Mouse (Mus musculus): ENCODE data around the gene Erc2. TPM values are rescaled to one million over a fixed set of nuclear protein-coding genes. Genes with fewer than 3 reads are reported as not detected.

Gene Erc2
- polyA plus RNA-seq, 1 experiment from 2014 or later = 1.9 TPM

GRCm38 (mm10) chr14:28051646-28052045 lies 429.4 kb downstream of the Erc2 start:
- whole genome bisulfite sequencing (ENCODE audit: insufficient replicate concordance) = 71% methylated on average over 5 of the region's 5 CpGs
- Histone ChIP-seq H3K4me1 (ENCODE audit: insufficient read depth) (no peaks in the 10 kb centered on the region), H3K9ac (replicated peaks) (no peak overlapping the region), H3K27me3 (ENCODE audit: insufficient read depth, low read length) (no peaks in the 10 kb centered on the region), H3K4me2 (ENCODE audit: low read depth, low read length) (no peak overlapping the region), H3K27ac (ENCODE audit: low read depth) (no peak overlapping the region), H3K4me3 (ENCODE audit: low read depth, low read length) (no peak overlapping the region), H3K9me3 (ENCODE audit: low read length) (no peaks in the 10 kb centered on the region), H3K36me3 (replicated peaks; ENCODE audit: insufficient read depth, low read length) (no peaks in the 10 kb centered on the region)
- DNase-seq (no peak), ATAC-seq (no peak)
- TF ChIP-seq CTCF (IDR thresholded peaks at IDR 0.05; ENCODE audit: low read depth) (no peak), EP300 (IDR thresholded peaks at IDR 0.05; ENCODE audit: low read depth) (no peak)

DNA sequence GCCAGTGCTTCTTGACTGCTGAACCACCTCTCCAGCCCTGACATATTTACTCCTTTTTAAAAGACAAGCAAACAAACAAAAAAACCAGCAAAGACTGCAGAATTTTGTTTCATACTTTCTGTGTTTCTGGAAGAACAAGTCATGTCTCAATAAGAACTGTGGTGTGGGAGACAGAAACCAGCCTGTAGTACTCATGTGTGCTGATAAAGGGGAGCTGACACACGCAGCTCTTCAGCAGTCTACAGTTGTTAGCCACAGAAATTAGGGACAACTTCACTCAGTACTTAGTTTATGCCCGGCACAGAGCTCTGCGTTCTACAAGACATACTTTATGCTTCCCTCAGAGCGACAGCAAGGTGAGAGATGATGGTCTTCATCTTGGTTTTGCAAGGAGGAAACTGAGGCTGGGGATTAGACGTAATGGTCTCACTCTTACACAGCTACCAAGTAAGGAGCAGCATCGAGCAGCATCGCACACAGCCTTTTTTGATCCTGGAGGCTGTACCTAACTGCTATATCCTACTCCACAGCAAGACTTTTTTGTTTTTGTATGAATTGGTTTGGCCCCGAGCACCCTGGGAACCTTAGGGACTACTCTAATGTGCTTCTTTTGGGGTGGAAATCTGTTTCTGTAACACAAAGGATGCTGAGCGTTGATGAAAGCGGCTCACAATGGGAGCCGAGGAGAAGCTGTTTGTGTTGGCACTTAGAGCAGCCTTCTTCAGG lies 435.1 kb downstream of the Erc2 start:
- DNase-seq = no peak
- Histone ChIP-seq H3K4me1 (ENCODE audit: insufficient read depth) (no peaks in the 10 kb centered on the region), H3K9me3 (ENCODE audit: low read length) (no peaks in the 10 kb centered on the region), H3K36me3 (replicated peaks; ENCODE audit: insufficient read depth, low read length) (no peaks in the 10 kb centered on the region), H3K27ac (ENCODE audit: low read depth) (no peak overlapping the region), H3K4me2 (ENCODE audit: low read depth, low read length) (no peak overlapping the region), H3K9ac (replicated peaks) (no peak overlapping the region), H3K4me3 (ENCODE audit: low read depth, low read length) (no peak overlapping the region), H3K27me3 (ENCODE audit: insufficient read depth, low read length) (no peaks in the 10 kb centered on the region)
- TF ChIP-seq CTCF (IDR thresholded peaks at IDR 0.05; ENCODE audit: low read depth) = no peak
- no peak for TF ChIP-seq EP300 (IDR thresholded peaks at IDR 0.05; ENCODE audit: low read depth)
- 61% methylated on average over 11 of the region's 11 CpGs for WGBS (ENCODE audit: insufficient replicate concordance)
- ATAC-seq = no peak

- no peak for DNase-seq
- Histone ChIP-seq H3K4me3 (ENCODE audit: low read depth, low read length) (no peak overlapping the region), H3K27ac (ENCODE audit: low read depth) (no peak overlapping the region), H3K4me2 (ENCODE audit: low read depth, low read length) (no peak overlapping the region), H3K27me3 (ENCODE audit: insufficient read depth, low read length) (no peaks in the 10 kb centered on the region), H3K9me3 (ENCODE audit: low read length) (no peaks in the 10 kb centered on the region), H3K36me3 (replicated peaks; ENCODE audit: insufficient read depth, low read length) (no peaks in the 10 kb centered on the region), H3K9ac (replicated peaks) (no peak overlapping the region), H3K4me1 (ENCODE audit: insufficient read depth) (no peaks in the 10 kb centered on the region)
- no peak for ATAC-seq
- WGBS (ENCODE audit: insufficient replicate concordance) = 31% methylated on average over 18 of the region's 18 CpGs
- TF ChIP-seq CTCF (IDR thresholded peaks at IDR 0.05; ENCODE audit: low read depth) = no peak
- TF ChIP-seq EP300 (IDR thresholded peaks at IDR 0.05; ENCODE audit: low read depth) = no peak
Measured at GRCm38 (mm10) chr14:28057885-28058860, 435.9 kb downstream of the Erc2 start.

DNA sequence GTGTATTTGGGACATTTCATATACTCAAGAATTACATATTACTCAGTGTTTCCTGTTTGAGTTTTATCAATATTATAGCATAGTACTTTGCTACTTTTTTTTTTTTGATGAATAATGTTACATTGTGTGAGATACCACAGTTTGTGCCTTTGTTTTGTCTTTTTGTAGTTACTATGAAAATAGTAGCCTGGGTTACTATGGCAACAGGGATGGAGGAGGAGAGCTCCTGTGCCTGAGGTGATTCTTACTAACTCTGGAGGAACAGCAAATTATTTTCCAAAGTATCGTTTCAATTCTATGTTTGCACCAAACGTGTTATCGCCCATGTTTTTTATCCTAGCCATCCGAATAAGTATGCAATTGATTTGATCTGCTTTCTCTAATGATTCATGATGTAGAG lies 438.7 kb downstream of the Erc2 start:
- H3K9me3 ChIP-seq (ENCODE audit: low read length) = no peaks in the 10 kb centered on the region
- no peak overlapping the region for H3K9ac ChIP-seq (replicated peaks)
- no peaks in the 10 kb centered on the region for H3K36me3 ChIP-seq (replicated peaks; ENCODE audit: insufficient read depth, low read length)
- H3K27ac ChIP-seq (ENCODE audit: low read depth) = no peak overlapping the region
- no peak overlapping the region for H3K4me2 ChIP-seq (ENCODE audit: low read depth, low read length)
- H3K4me3 ChIP-seq (ENCODE audit: low read depth, low read length) = no peak overlapping the region
- ATAC-seq (no peak), DNase-seq (no peak)
- WGBS (ENCODE audit: insufficient replicate concordance) = 78% methylated on average over 4 of the region's 4 CpGs
- TF ChIP-seq EP300 (IDR thresholded peaks at IDR 0.05; ENCODE audit: low read depth) (no peak), CTCF (IDR thresholded peaks at IDR 0.05; ENCODE audit: low read depth) (no peak)
- no peaks in the 10 kb centered on the region for H3K4me1 ChIP-seq (ENCODE audit: insufficient read depth)
- H3K27me3 ChIP-seq (ENCODE audit: insufficient read depth, low read length) = no peaks in the 10 kb centered on the region

GRCm38 (mm10) chr14:28061649-28062375 lies 439.6 kb downstream of the Erc2 start:
- Histone ChIP-seq H3K9ac (replicated peaks) (no peak overlapping the region), H3K4me1 (ENCODE audit: insufficient read depth) (no peaks in the 10 kb centered on the region), H3K27me3 (ENCODE audit: insufficient read depth, low read length) (no peaks in the 10 kb centered on the region), H3K27ac (ENCODE audit: low read depth) (no peak overlapping the region), H3K4me2 (ENCODE audit: low read depth, low read length) (no peak overlapping the region), H3K9me3 (ENCODE audit: low read length) (no peaks in the 10 kb centered on the region), H3K36me3 (replicated peaks; ENCODE audit: insufficient read depth, low read length) (no peaks in the 10 kb centered on the region), H3K4me3 (ENCODE audit: low read depth, low read length) (no peak overlapping the region)
- DNase-seq = no peak
- ATAC-seq = no peak
- TF ChIP-seq CTCF (IDR thresholded peaks at IDR 0.05; ENCODE audit: low read depth) (no peak), EP300 (IDR thresholded peaks at IDR 0.05; ENCODE audit: low read depth) (no peak)
- WGBS (ENCODE audit: insufficient replicate concordance) = 75% methylated on average over 3 of the region's 3 CpGs

GRCm38 (mm10) chr14:28068021-28068420 lies 445.8 kb downstream of the Erc2 start:
- DNase-seq = no peak
- no peaks in the 10 kb centered on the region for H3K9me3 ChIP-seq (ENCODE audit: low read length)
- no peak overlapping the region for H3K9ac ChIP-seq (replicated peaks)
- no peaks in the 10 kb centered on the region for H3K27me3 ChIP-seq (ENCODE audit: insufficient read depth, low read length)
- no peak overlapping the region for H3K4me3 ChIP-seq (ENCODE audit: low read depth, low read length)
- no peak for ATAC-seq
- TF ChIP-seq EP300 (IDR thresholded peaks at IDR 0.05; ENCODE audit: low read depth) (no peak), CTCF (IDR thresholded peaks at IDR 0.05; ENCODE audit: low read depth) (no peak)
- H3K4me2 ChIP-seq (ENCODE audit: low read depth, low read length) = no peak overlapping the region
- H3K4me1 ChIP-seq (ENCODE audit: insufficient read depth) = no peaks in the 10 kb centered on the region
- 59% methylated on average over 12 of the region's 12 CpGs for WGBS (ENCODE audit: insufficient replicate concordance)
- no peaks in the 10 kb centered on the region for H3K36me3 ChIP-seq (replicated peaks; ENCODE audit: insufficient read depth, low read length)
- no peak overlapping the region for H3K27ac ChIP-seq (ENCODE audit: low read depth)

All from liver, postnatal 0 days (tissue).